30 mouse cellular contexts compared by ENCODE assay signal in genomic region chr4:130148405-130148804, GRCm38 (mm10). TPM values are rescaled to one million over a fixed set of nuclear protein-coding genes. Genes with fewer than 3 reads are reported as not detected.
DNase-seq lines count a peak whose midpoint lies in the region; ATAC-seq and TF ChIP-seq lines count a peak whose summit lies in the region.
"Had no signal": no experiment of that assay in that cellular context is flagged by ENCODE, and none has a peak within 500 bp of the region (broad histone marks: within the 10 kb centered on the region; RNA-seq: fewer than 3 reads in every experiment).

No protein-coding gene starts in this region.

- H3K4me2 ChIP-seq in intestine, postnatal 0 days (replicated peaks; ENCODE audit: low read depth): no peak overlapping the region
- no peak overlapping the region for H3K4me2 ChIP-seq in intestine, embryonic 16.5 days (ENCODE audit: low read depth, low read length)
- H3K4me2 ChIP-seq: embryonic facial prominence, embryonic 13.5 days; forebrain, embryonic 12.5 days; forebrain, embryonic 15.5 days; heart, embryonic 13.5 days; hindbrain, embryonic 12.5 days; hindbrain, embryonic 15.5 days had no signal

- H3K36me3 ChIP-seq in intestine, postnatal 0 days (ENCODE audit: control insufficient read depth, insufficient read depth): no peaks in the 10 kb centered on the region
- no peaks in the 10 kb centered on the region for H3K36me3 ChIP-seq in intestine, embryonic 16.5 days (ENCODE audit: control insufficient read depth, insufficient read depth, low read length)
- H3K36me3 ChIP-seq: embryonic facial prominence, embryonic 10.5 days; embryonic facial prominence, embryonic 13.5 days; forebrain, embryonic 12.5 days; forebrain, embryonic 15.5 days; G1E; heart, embryonic 10.5 days; heart, embryonic 13.5 days; hindbrain, embryonic 12.5 days; hindbrain, embryonic 15.5 days had no signal

- H3K27ac ChIP-seq in intestine, postnatal 0 days (ENCODE audit: low read depth, low read length): no peak overlapping the region
- no peak overlapping the region for H3K27ac ChIP-seq in intestine, embryonic 16.5 days (ENCODE audit: low read length)
- H3K27ac ChIP-seq: embryonic facial prominence, embryonic 10.5 days; embryonic facial prominence, embryonic 13.5 days; forebrain, embryonic 12.5 days; forebrain, embryonic 15.5 days; heart, adult 2 months; heart, embryonic 10.5 days; heart, embryonic 13.5 days; hindbrain, embryonic 12.5 days; hindbrain, embryonic 15.5 days had no signal

- 41% methylated on average over 10 of the region's 10 CpGs for WGBS in intestine, postnatal 0 days
- 57% methylated on average over 10 of the region's 10 CpGs for WGBS in intestine, embryonic 16.5 days

- no peaks in the 10 kb centered on the region for H3K4me1 ChIP-seq in intestine, postnatal 0 days (replicated peaks; ENCODE audit: control insufficient read depth, insufficient read depth, low read length)
- H3K4me1 ChIP-seq in intestine, embryonic 16.5 days (ENCODE audit: control insufficient read depth, insufficient read depth, low read length): no peaks in the 10 kb centered on the region
- H3K4me1 ChIP-seq: embryonic facial prominence, embryonic 13.5 days; forebrain, embryonic 12.5 days; forebrain, embryonic 15.5 days; heart, embryonic 10.5 days; heart, embryonic 13.5 days; hindbrain, embryonic 12.5 days; hindbrain, embryonic 15.5 days had no signal

- no peak for TF ChIP-seq CTCF in intestine, postnatal 0 days (IDR thresholded peaks at IDR 0.05; ENCODE audit: low read depth)

- H3K27me3 ChIP-seq in intestine, postnatal 0 days (replicated peaks; ENCODE audit: control insufficient read depth, insufficient read depth, low read length): peaks cover 6% of the 10 kb centered on the region
- peaks cover 8% of the 10 kb centered on the region; the same call in 1 of the 2 replicates for H3K27me3 ChIP-seq in intestine, embryonic 16.5 days (replicated peaks; ENCODE audit: control insufficient read depth, insufficient read depth, low read length)
- H3K27me3 ChIP-seq: Patski had no signal

- H3K9me3 ChIP-seq in intestine, postnatal 0 days (ENCODE audit: control insufficient read depth): no peaks in the 10 kb centered on the region
- H3K9me3 ChIP-seq in intestine, embryonic 16.5 days (ENCODE audit: control insufficient read depth, low read length): no peaks in the 10 kb centered on the region
- H3K9me3 ChIP-seq: embryonic facial prominence, embryonic 13.5 days; forebrain, embryonic 12.5 days; forebrain, embryonic 15.5 days; heart, embryonic 10.5 days; heart, embryonic 13.5 days; hindbrain, embryonic 15.5 days had no signal

- H3K4me3 ChIP-seq in intestine, postnatal 0 days (ENCODE audit: low read depth, low read length): no peak overlapping the region
- H3K4me3 ChIP-seq in intestine, embryonic 16.5 days (ENCODE audit: low read length): no peak overlapping the region
- H3K4me3 ChIP-seq: embryonic facial prominence, embryonic 10.5 days; embryonic facial prominence, embryonic 13.5 days; erythroblast, embryonic 14.5 days; forebrain, embryonic 12.5 days; forebrain, embryonic 15.5 days; heart, adult 2 months; heart, embryonic 10.5 days; heart, embryonic 13.5 days; hindbrain, embryonic 12.5 days; hindbrain, embryonic 15.5 days had no signal

- ATAC-seq in intestine, postnatal 0 days: peak; percentile 33; the same call in 1 of the 2 replicates
- no peak for ATAC-seq in intestine, embryonic 16.5 days
- peak; percentile 97 for ATAC-seq in granulocyte monocyte progenitor cell, adult 5-6 weeks (replicated peaks; ENCODE audit: poor library complexity, severe bottlenecking)
- peak; percentile 96 for ATAC-seq in megakaryocyte progenitor cell, adult 5-6 weeks (replicated peaks; ENCODE audit: poor library complexity)
- ATAC-seq: forebrain, embryonic 15.5 days; Patski had no signal

- H3K9ac ChIP-seq in intestine, postnatal 0 days (ENCODE audit: low read depth, low read length): no peak overlapping the region
- no peak overlapping the region for H3K9ac ChIP-seq in intestine, embryonic 16.5 days (ENCODE audit: low read depth, low read length)
- H3K9ac ChIP-seq: embryonic facial prominence, embryonic 13.5 days; forebrain, embryonic 12.5 days; forebrain, embryonic 15.5 days; heart, embryonic 13.5 days; hindbrain, embryonic 12.5 days; hindbrain, embryonic 15.5 days had no signal

- DNase-seq in kidney, adult 11 months: no peak
- DNase-seq in spleen, adult 18-20 months: no peak
- DNase-seq: adrenal gland, postnatal 10 days; adrenal gland, postnatal 36 days; B cell, adult 2 months; cerebellum, adult 18-20 months; cerebellum, adult 9-11 months; cerebellum, postnatal 25 days; embryo, embryonic 11 days; gastrocnemius, postnatal 25 days; heart, adult 2 months; heart, postnatal 14 days; heart, postnatal 4 days had no signal

RNA-seq across cellular contexts. Expression of gene Hcrtr1, which starts 9.2 kb away (rescaled TPM):
- 0.81 and 0.91 TPM in 2 replicates for polyA plus RNA-seq in intestine, postnatal 0 days (2015; fragmentation: Nextera tagmentation; extraction: Ambion mirVana)
- 0.22 and 0.34 TPM in 2 replicates for polyA plus RNA-seq in intestine, embryonic 16.5 days (2015; fragmentation: Nextera tagmentation; extraction: Ambion mirVana)
- not detected in 2 replicates for total RNA-seq in granulocyte monocyte progenitor cell, adult 5-6 weeks (2014; fragmentation: Nextera tagmentation)
- total RNA-seq in granulocyte monocyte progenitor cell, adult 5-6 weeks (2017): not detected in 2 replicates
- not detected in 2 replicates for total RNA-seq in megakaryocyte progenitor cell, adult 5-6 weeks (2015)
- total RNA-seq in megakaryocyte progenitor cell, adult 5-6 weeks (2017): not detected in 2 replicates
- total RNA-seq: CH12.LX; G1E; gastrocnemius, postnatal 25 days; heart, adult 2 months; heart, postnatal 4 days had no signal
- polyA plus RNA-seq: erythroblast, embryonic 14.5 days; G1E; heart, embryonic 16.5 days had no signal

RNA-seq across cellular contexts. Expression of gene Tinagl1, which starts 26.5 kb away (rescaled TPM):
- 87.2 and 88.8 TPM in 2 replicates for polyA plus RNA-seq in intestine, postnatal 0 days (2015; fragmentation: Nextera tagmentation; extraction: Ambion mirVana)
- 78.3 and 80.3 TPM in 2 replicates for polyA plus RNA-seq in intestine, embryonic 16.5 days (2015; fragmentation: Nextera tagmentation; extraction: Ambion mirVana)
- 1.5 TPM in 1 of 2 replicates, not detected in the other for total RNA-seq in granulocyte monocyte progenitor cell, adult 5-6 weeks (2014; fragmentation: Nextera tagmentation)
- 0.82 and 1.1 TPM in 2 replicates for total RNA-seq in granulocyte monocyte progenitor cell, adult 5-6 weeks (2017)
- 1.5 and 3.1 TPM in 2 replicates for total RNA-seq in megakaryocyte progenitor cell, adult 5-6 weeks (2015)
- 1.6 and 2.3 TPM in 2 replicates for total RNA-seq in megakaryocyte progenitor cell, adult 5-6 weeks (2017)
- total RNA-seq: CH12.LX had no signal

RNA-seq across cellular contexts. Expression of gene Pef1, which starts 46.0 kb away (rescaled TPM):
- polyA plus RNA-seq in intestine, postnatal 0 days (2015; fragmentation: Nextera tagmentation; extraction: Ambion mirVana): 72.7 and 73.4 TPM in 2 replicates
- polyA plus RNA-seq in intestine, embryonic 16.5 days (2015; fragmentation: Nextera tagmentation; extraction: Ambion mirVana): 81.6 and 81.7 TPM in 2 replicates
- total RNA-seq in granulocyte monocyte progenitor cell, adult 5-6 weeks (2014; fragmentation: Nextera tagmentation): 22.7 and 60.5 TPM in 2 replicates
- 10.4 and 12.4 TPM in 2 replicates for total RNA-seq in granulocyte monocyte progenitor cell, adult 5-6 weeks (2017)
- 39.4 and 51.8 TPM in 2 replicates for total RNA-seq in megakaryocyte progenitor cell, adult 5-6 weeks (2015)
- 11.8 and 15.5 TPM in 2 replicates for total RNA-seq in megakaryocyte progenitor cell, adult 5-6 weeks (2017)
